Mouse (Mus musculus) kidney, adult 18-20 months (tissue): Measurements from ENCODE around the gene Foxn2.
"Not testable (repeated sequence)": the region's sequence is repeated elsewhere in the genome, so short reads cannot be mapped to it uniquely, and the experiment has no call there.

Experiments used
- DNase-seq: peaks from one replicate; pipeline ENCODE4 v3.0.0; 2021

The Foxn2 gene

GRCm38 (mm10) chr17:88440285-88441000, at the start of gene Foxn2:
TSS of gene Foxn2 (plus strand) at chr17:88440711.
- peak; percentile 92 for DNase-seq

GRCm38 (mm10) chr17:88397501-88397900, 43.0 kb upstream of the Foxn2 start:
- no peak for DNase-seq

GRCm38 (mm10) chr17:88398090-88398489, 42.4 kb upstream of the Foxn2 start:
- no peak for DNase-seq

- no peak for DNase-seq
Observed at GRCm38 (mm10) chr17:88398854-88399253, 41.7 kb upstream of the Foxn2 start.

- no peak for DNase-seq
Observed at GRCm38 (mm10) chr17:88400122-88400521, 40.4 kb upstream of the Foxn2 start.

GRCm38 (mm10) chr17:88400702-88401475, 39.6 kb upstream of the Foxn2 start:
- DNase-seq = no peak

- DNase-seq = no peak
Observed at GRCm38 (mm10) chr17:88403269-88403668, 37.2 kb upstream of the Foxn2 start.

GRCm38 (mm10) chr17:88404471-88404870, 36.0 kb upstream of the Foxn2 start:
- no peak for DNase-seq

GRCm38 (mm10) chr17:88405076-88405475, 35.4 kb upstream of the Foxn2 start:
- no peak for DNase-seq

- DNase-seq = no peak
Observed at GRCm38 (mm10) chr17:88409706-88410105, 30.8 kb upstream of the Foxn2 start.

GRCm38 (mm10) chr17:88413155-88413836, 27.2 kb upstream of the Foxn2 start:
- DNase-seq = no peak

- no peak for DNase-seq
Observed at GRCm38 (mm10) chr17:88420426-88420825, 20.1 kb upstream of the Foxn2 start.

GRCm38 (mm10) chr17:88421246-88421645, 19.3 kb upstream of the Foxn2 start:
- no peak for DNase-seq

GRCm38 (mm10) chr17:88430719-88431118, 9.8 kb upstream of the Foxn2 start:
- DNase-seq = no peak

- no peak for DNase-seq
Observed at GRCm38 (mm10) chr17:88431486-88431885, 9.0 kb upstream of the Foxn2 start.

- DNase-seq = no peak
Observed at GRCm38 (mm10) chr17:88431987-88432386, 8.5 kb upstream of the Foxn2 start.

GRCm38 (mm10) chr17:88435322-88435721, 5.2 kb upstream of the Foxn2 start:
- DNase-seq = no peak

- no peak for DNase-seq
Observed at GRCm38 (mm10) chr17:88436284-88436683, 4.2 kb upstream of the Foxn2 start.

GRCm38 (mm10) chr17:88436749-88437148, 3.8 kb upstream of the Foxn2 start:
- DNase-seq = not testable (repeated sequence)

GRCm38 (mm10) chr17:88437391-88437790, 3.1 kb upstream of the Foxn2 start:
- DNase-seq = no peak

GRCm38 (mm10) chr17:88439536-88440050, 918 bp upstream of the Foxn2 start:
- no peak for DNase-seq

GRCm38 (mm10) chr17:88441001-88441431, 505 bp downstream of the Foxn2 start:
- DNase-seq = no peak

- peak; percentile 88 for DNase-seq
Observed at GRCm38 (mm10) chr17:88441432-88442174, 1.1 kb downstream of the Foxn2 start.
